Mouse (Mus musculus) megakaryocyte, embryonic 14.5 days (primary cell): ENCODE measurements around the gene 4930404H24Rik.

Experiments
- FLI1 ChIP-seq: IDR thresholded peaks from 2 replicates; pipeline ENCODE4 v1.6.1; 2012; ENCODE audit warnings: low read length, inconsistent platforms, mixed read lengths
- GATA1 ChIP-seq: IDR thresholded peaks from 3 replicates; pipeline ENCODE4 v1.6.1; 2012; ENCODE audit warnings: mixed read lengths, low read length, inconsistent platforms, borderline replicate concordance

DNA sequence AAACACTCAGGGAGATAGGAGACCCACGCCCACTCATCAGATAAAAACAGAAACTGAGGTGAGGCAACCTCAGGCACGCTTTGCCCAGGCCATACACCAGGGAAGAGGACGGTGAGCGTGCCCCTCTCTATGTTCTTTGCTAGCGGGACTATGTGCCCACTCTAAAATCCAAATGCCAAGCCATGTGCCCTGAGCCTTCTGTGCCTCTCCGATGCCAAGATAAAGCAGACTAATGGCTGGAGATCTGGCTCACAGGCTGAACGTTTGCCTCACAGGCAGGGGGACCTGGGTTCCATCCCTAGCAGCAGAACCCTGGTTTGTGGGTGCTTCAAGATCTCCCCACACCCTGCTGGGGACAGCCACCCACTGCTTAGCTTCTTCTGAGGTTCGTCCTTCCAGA, 17.5 kb downstream of the 4930404H24Rik start:
- TF ChIP-seq GATA1, result no peak
- TF ChIP-seq FLI1, result no peak
